Mouse (Mus musculus) liver, adult 2 months (tissue): ENCODE measurements at regions not wholly inside any gene's neighbourhood (a gene's known extent, or its start where the extent isn't known, plus 50 kb on each side); places are given as distances from the start of the nearest gene placed in this dataset.

Experiments used
- DNase-seq: peaks from one replicate; pipeline ENCODE4 v3.0.0-alpha.2; 2011; ENCODE audit warnings: low read depth, low spot score; ENCODE audit errors: extremely low read depth
- H3K27ac ChIP-seq: fragments of 200-500 bp; replicated peaks from 2 replicates; pipeline ENCODE4 v1.5.1; 2012; ENCODE audit warnings: low read depth, mild to moderate bottlenecking, control low read depth, inconsistent platforms, low read length; ENCODE audit not compliant: insufficient read depth
- H3K27me3 ChIP-seq: fragments of 200-500 bp; 2 replicates; pipeline ENCODE4 v1.6.1; 2012; ENCODE audit warnings: mild to moderate bottlenecking, moderate library complexity, low read length, inconsistent platforms; ENCODE audit not compliant: control insufficient read depth, insufficient read depth
- H3K36me3 ChIP-seq: fragments of 200-500 bp; 2 replicates; pipeline ENCODE4 v1.6.1; 2012; ENCODE audit warnings: low read length, inconsistent platforms; ENCODE audit not compliant: control insufficient read depth, insufficient read depth
- H3K4me1 ChIP-seq: fragments of 200-500 bp; 2 replicates; pipeline ENCODE4 v1.6.1; 2011; ENCODE audit warnings: low read length; ENCODE audit not compliant: control insufficient read depth, insufficient read depth
- H3K4me3 ChIP-seq: fragments of 200-500 bp; 2 replicates; pipeline ENCODE4 v1.5.1; 2011; ENCODE audit warnings: low read depth, mild to moderate bottlenecking, control low read depth, low read length, moderate library complexity; ENCODE audit not compliant: insufficient read depth
- H3K79me2 ChIP-seq: fragments of 200-500 bp; 2 replicates; pipeline ENCODE4 v1.6.1; 2012; ENCODE audit warnings: inconsistent platforms, mild to moderate bottlenecking, low read length, moderate library complexity; ENCODE audit not compliant: control insufficient read depth, insufficient read depth
- H3K9ac ChIP-seq: fragments of 200-500 bp; 2 replicates; pipeline ENCODE4 v1.6.1; 2012; ENCODE audit warnings: low read depth, mild to moderate bottlenecking, control low read depth, inconsistent platforms, low read length
- CTCF ChIP-seq: fragments of 200-500 bp; IDR thresholded peaks from 2 replicates; pipeline ENCODE4 v1.5.1; 2011; ENCODE audit warnings: low read depth, low read length, control low read depth
- POLR2A ChIP-seq: fragments of 200-500 bp; IDR thresholded peaks from 2 replicates; pipeline ENCODE4 v1.6.1; 2011; ENCODE audit warnings: low read length, control low read depth; ENCODE audit not compliant: insufficient read depth; ENCODE audit errors: extremely low read depth
- WGBS: fragments of 180-500 bp; shearing (Covaris S2); methylation state at CpG from one replicate; pipeline ENCODE4 v1.1.7; 2018; 5-methylcytosine and 5-hydroxymethylcytosine counted together

GRCm38 (mm10) chr7:79535251-79536111, 69.3 kb upstream of the Polg start:
- WGBS = 4% methylated on average over 65 of the region's 66 CpGs
- DNase-seq = no peak
- H3K9ac ChIP-seq = no peak overlapping the region

GRCm38 (mm10) chr7:79534819-79535218, 68.7 kb upstream of the Polg start:
- H3K4me3 ChIP-seq = no peak overlapping the region
- no peak overlapping the region for H3K27ac ChIP-seq
- H3K27me3 ChIP-seq = peaks cover 24% of the 10 kb centered on the region; the same call in 1 of the 2 replicates
- no peak for TF ChIP-seq CTCF
- DNase-seq = no peak
- H3K79me2 ChIP-seq = no peaks in the 10 kb centered on the region
- no peak overlapping the region for H3K9ac ChIP-seq
- WGBS = 23% methylated on average over 7 of the region's 7 CpGs
- H3K4me1 ChIP-seq = no peaks in the 10 kb centered on the region
- H3K36me3 ChIP-seq = no peaks in the 10 kb centered on the region

More at GRCm38 (mm10) chr7:79535251-79536111, 69.3 kb upstream of the Polg start:
- H3K79me2 ChIP-seq = no peaks in the 10 kb centered on the region
- H3K4me1 ChIP-seq = no peaks in the 10 kb centered on the region
- no peak for TF ChIP-seq POLR2A
- no peak for TF ChIP-seq CTCF
- no peak overlapping the region for H3K27ac ChIP-seq
- peaks cover 29% of the 10 kb centered on the region; the same call in 1 of the 2 replicates for H3K27me3 ChIP-seq
- H3K36me3 ChIP-seq = no peaks in the 10 kb centered on the region
- H3K4me3 ChIP-seq = no peak overlapping the region

DNA sequence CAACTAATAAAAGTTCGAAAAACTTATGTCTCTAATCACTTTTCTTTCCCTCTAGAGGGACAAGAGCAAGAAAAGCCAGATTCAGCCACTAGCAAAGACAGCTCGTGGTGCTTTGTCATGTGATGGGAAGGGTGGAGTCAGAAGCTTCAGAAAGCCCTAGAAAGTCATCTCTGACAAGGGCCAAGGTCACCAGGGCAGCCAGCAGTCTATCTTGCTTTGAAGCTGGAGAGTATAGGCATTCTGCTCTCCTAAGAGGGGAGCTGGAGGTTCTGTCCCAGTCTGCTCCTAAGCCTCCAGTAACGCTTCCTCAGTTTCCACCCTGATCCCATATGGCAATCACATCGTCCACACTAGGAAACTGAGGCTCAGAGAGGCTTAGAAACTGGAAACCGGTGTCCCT, 68.2 kb upstream of the Polg start:
- no peaks in the 10 kb centered on the region for H3K4me1 ChIP-seq
- H3K27me3 ChIP-seq = peaks cover 24% of the 10 kb centered on the region; the same call in 1 of the 2 replicates
- 8% methylated on average over 5 of the region's 5 CpGs for WGBS
- H3K27ac ChIP-seq = no peak overlapping the region
- DNase-seq = no peak
- H3K79me2 ChIP-seq = no peaks in the 10 kb centered on the region
- TF ChIP-seq POLR2A (no peak), CTCF (no peak)
- H3K9ac ChIP-seq = no peak overlapping the region
- H3K4me3 ChIP-seq = no peak overlapping the region
- no peaks in the 10 kb centered on the region for H3K36me3 ChIP-seq

GRCm38 (mm10) chr7:79532626-79533140, 66.5 kb upstream of the Polg start:
- Histone ChIP-seq H3K4me1 (no peaks in the 10 kb centered on the region), H3K36me3 (no peaks in the 10 kb centered on the region), H3K79me2 (no peaks in the 10 kb centered on the region), H3K9ac (no peak overlapping the region), H3K27ac (no peak overlapping the region), H3K27me3 (peaks cover 20% of the 10 kb centered on the region; the same call in 1 of the 2 replicates), H3K4me3 (no peak overlapping the region)
- no peak for DNase-seq
- TF ChIP-seq POLR2A (no peak), CTCF (no peak)
- 53% methylated on average over 5 of the region's 5 CpGs for WGBS

DNA sequence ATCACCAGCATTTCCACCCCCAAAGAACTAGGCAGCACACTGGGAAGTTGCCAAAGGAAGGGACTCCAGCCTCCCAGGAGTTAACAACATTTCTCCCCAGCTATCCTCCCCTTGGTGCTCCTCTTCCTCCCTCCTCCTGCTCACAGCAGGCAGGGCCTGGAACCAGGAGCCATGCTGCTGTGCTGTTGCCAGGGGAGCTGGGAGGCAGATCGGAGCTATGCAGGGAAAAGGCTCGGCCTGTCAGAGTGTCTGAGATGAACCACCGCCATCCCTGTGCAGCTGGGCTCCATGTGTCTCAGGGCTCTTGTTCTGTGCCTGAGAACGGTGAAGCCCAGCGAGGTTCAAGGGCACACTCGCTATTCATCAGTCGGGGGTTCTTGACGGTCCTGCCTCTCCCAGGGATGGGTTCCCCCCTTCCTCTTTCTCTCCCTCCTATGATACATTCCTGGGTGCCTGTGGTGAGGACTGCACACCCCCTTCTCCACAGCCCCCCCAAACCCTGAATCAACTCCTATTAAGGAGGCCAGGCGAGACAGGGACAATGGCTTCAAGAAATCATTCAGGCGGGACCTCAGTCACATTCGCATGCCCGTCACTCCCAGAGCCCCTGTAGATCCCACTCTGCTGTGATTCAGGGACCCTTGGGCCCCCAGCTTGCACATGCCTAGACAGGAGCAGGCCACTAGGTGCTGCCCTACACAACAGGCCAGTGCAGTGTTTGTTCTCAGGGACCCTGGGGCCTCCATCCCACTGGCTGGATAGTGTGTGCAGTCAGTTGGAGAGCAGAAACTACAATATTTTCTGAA, 65.6 kb upstream of the Polg start:
- WGBS = 32% methylated on average over 12 of the region's 12 CpGs
- no peak for DNase-seq
- no peaks in the 10 kb centered on the region for H3K79me2 ChIP-seq
- H3K27ac ChIP-seq = no peak overlapping the region
- no peak for TF ChIP-seq POLR2A
- TF ChIP-seq CTCF = no peak
- no peak overlapping the region for H3K9ac ChIP-seq
- H3K36me3 ChIP-seq = no peaks in the 10 kb centered on the region
- H3K4me1 ChIP-seq = no peaks in the 10 kb centered on the region
- peaks cover 20% of the 10 kb centered on the region; the same call in 1 of the 2 replicates for H3K27me3 ChIP-seq
- H3K4me3 ChIP-seq = no peak overlapping the region
